Mouse (Mus musculus) limb, embryonic 13.5 days (tissue): ENCODE measurements around the gene Phlpp2. TPM values are rescaled to one million over a fixed set of nuclear protein-coding genes. Genes with fewer than 3 reads are reported as not detected.

Source experiments
- ATAC-seq: fragments of 200-750 bp; cut with Nextera tagmentation; 2 replicates; pipeline ENCODE4 v1.8.0; 2017; ENCODE audit warnings: low read depth, moderate number of reproducible peaks, moderate TSS enrichment; ENCODE audit not compliant: low FRiP score
- H3K27ac ChIP-seq: fragments of 300-500 bp; sonication (generic); 2 replicates; pipeline ENCODE4 v1.5.1; 2015; ENCODE audit warnings: inconsistent platforms, mild to moderate bottlenecking, moderate library complexity
- H3K27me3 ChIP-seq: fragments of 300-500 bp; sonication (generic); 2 replicates; pipeline ENCODE4 v1.6.1; 2015; ENCODE audit warnings: mild to moderate bottlenecking, inconsistent platforms
- H3K36me3 ChIP-seq: fragments of 300-500 bp; sonication (generic); 2 replicates; pipeline ENCODE4 v1.6.1; 2015; ENCODE audit warnings: inconsistent platforms, mild to moderate bottlenecking, moderate library complexity
- H3K4me1 ChIP-seq: fragments of 300-500 bp; sonication (generic); 2 replicates; pipeline ENCODE4 v1.6.1; 2015; ENCODE audit warnings: inconsistent platforms
- H3K4me2 ChIP-seq: fragments of 300-500 bp; sonication (generic); replicated peaks from 2 replicates; pipeline ENCODE4 v1.6.1; 2015; ENCODE audit warnings: inconsistent platforms, mild to moderate bottlenecking, moderate library complexity
- H3K4me3 ChIP-seq: fragments of 300-500 bp; sonication (generic); 2 replicates; pipeline ENCODE4 v1.5.1; 2015; ENCODE audit warnings: moderate library complexity, mild to moderate bottlenecking, inconsistent platforms
- H3K9ac ChIP-seq: fragments of 300-500 bp; sonication (generic); 2 replicates; pipeline ENCODE4 v1.6.1; 2015; ENCODE audit warnings: mild to moderate bottlenecking, inconsistent platforms
- H3K9me3 ChIP-seq: fragments of 300-500 bp; sonication (generic); 2 replicates; pipeline ENCODE4 v1.6.1; 2016; ENCODE audit warnings: inconsistent platforms
- WGBS: fragments of 180-500 bp; shearing (Covaris S2); methylation state at CpG from one replicate; pipeline ENCODE4 v1.1.7; 2015; 5-methylcytosine and 5-hydroxymethylcytosine counted together
- polyA plus RNA-seq: library from polyadenylated mRNA; unstranded; fragments of >200 nt; fragmentation: Nextera tagmentation; extraction: Ambion mirVana; gene quantifications from 2 replicates; pipeline ENCODE4 v1.2.1, GENCODE M21; 2015

Phlpp2 gene
- 4.2 and 4.4 TPM in 2 replicates for polyA plus RNA-seq

GRCm38 (mm10) chr8:109868003-109868679 lies at the start of gene Phlpp2:
TSS of gene Phlpp2 (plus strand) at chr8:109868542.
- no peaks in the 10 kb centered on the region for H3K9me3 ChIP-seq
- peak; percentile 97 for ATAC-seq
- H3K4me3 ChIP-seq: peak within 1 kb of the TSS; percentile 81
- H3K27me3 ChIP-seq: no peaks in the 10 kb centered on the region
- H3K4me2 ChIP-seq: peak within 1 kb of the TSS; percentile 82
- peaks cover 26% of the 10 kb centered on the region; the same call in 1 of the 2 replicates for H3K36me3 ChIP-seq
- peaks cover 17% of the 10 kb centered on the region for H3K4me1 ChIP-seq
- WGBS: under 1% methylated on average over 41 of the region's 42 CpGs
- H3K27ac ChIP-seq: peak within 1 kb of the TSS; percentile 93
- peak within 1 kb of the TSS; percentile 91 for H3K9ac ChIP-seq

DNA sequence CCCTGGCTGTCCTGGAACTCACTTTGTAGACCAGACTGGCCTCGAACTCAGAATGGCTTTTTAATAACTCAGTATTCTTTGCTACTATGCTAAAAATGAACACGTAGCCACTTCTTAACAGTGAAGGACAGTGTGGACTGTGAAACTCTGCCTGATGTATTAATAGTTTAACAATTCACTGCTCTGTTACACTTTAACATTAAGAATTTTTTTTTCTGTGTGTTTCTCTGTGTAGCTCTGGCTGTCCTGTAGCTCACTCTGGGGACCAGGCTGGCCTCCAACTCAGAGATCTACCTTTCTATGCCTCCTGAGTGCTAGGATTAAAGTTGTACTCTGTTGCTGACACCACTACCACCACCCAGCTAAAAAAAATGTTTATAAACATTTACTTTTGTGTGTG lies 44.8 kb upstream of the Phlpp2 start:
- 97% methylated on average over 2 of the region's 2 CpGs for WGBS
- H3K9me3 ChIP-seq: no peaks in the 10 kb centered on the region
- H3K4me1 ChIP-seq: no peaks in the 10 kb centered on the region
- no peak overlapping the region for H3K27ac ChIP-seq
- H3K9ac ChIP-seq: no peak overlapping the region
- ATAC-seq: no peak
- peaks cover 22% of the 10 kb centered on the region; the same call in 1 of the 2 replicates for H3K36me3 ChIP-seq
- no peak overlapping the region for H3K4me2 ChIP-seq
- no peaks in the 10 kb centered on the region for H3K27me3 ChIP-seq
- no peak overlapping the region for H3K4me3 ChIP-seq

DNA sequence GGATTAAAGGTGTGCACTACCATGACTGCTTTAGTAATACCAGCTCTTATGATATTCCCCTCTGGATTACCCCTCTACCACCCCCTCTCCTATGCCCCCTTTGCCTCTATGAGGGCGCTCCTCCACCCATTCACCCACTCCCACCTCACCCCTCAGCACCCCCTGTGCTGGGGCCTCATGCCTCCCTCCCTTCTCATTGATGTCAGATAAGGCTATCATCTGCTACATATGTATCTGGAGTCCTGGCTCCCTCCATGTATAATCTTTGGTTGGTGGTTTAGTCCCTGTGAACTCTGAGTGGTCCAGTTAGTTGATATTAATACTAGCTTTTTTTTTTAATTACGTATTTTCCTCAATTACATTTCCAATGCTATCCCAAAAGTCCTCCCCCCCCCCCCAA lies 28.5 kb upstream of the Phlpp2 start:
- Histone ChIP-seq H3K9ac (no peak overlapping the region), H3K27me3 (no peaks in the 10 kb centered on the region), H3K36me3 (peaks cover 62% of the 10 kb centered on the region), H3K4me1 (no peaks in the 10 kb centered on the region), H3K4me3 (no peak overlapping the region), H3K4me2 (no peak overlapping the region), H3K27ac (no peak overlapping the region), H3K9me3 (no peaks in the 10 kb centered on the region)
- ATAC-seq: no peak
- WGBS: 98% methylated on average over 2 of the region's 2 CpGs

GRCm38 (mm10) chr8:109842468-109842867 lies 25.9 kb upstream of the Phlpp2 start:
- no peak for ATAC-seq
- 84% methylated on average over 1 of the region's 1 CpGs for WGBS
- H3K36me3 ChIP-seq: peaks cover 65% of the 10 kb centered on the region

DNA sequence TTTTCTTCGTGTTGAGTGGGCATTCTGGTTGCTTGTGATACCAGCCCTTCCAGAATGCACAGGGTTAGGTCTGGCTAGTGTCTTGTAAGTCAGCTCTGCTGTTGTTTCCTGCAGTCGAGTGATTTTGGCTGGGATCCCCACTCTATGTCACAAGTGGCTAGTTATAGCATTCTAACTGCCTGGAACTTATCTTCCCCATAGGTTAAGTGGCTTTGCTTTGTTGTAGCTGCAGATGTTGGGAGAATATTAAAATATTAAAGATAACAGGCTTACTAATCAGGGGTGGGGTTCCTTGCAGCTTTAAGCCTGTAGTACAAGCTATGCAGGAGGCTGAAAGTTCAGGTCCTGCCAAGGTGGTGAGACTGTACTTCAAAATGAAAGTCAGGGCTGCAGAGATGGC lies 20.5 kb upstream of the Phlpp2 start:
- Histone ChIP-seq H3K9me3 (no peaks in the 10 kb centered on the region), H3K4me3 (no peak overlapping the region), H3K27me3 (no peaks in the 10 kb centered on the region), H3K27ac (no peak overlapping the region), H3K36me3 (peaks cover 79% of the 10 kb centered on the region), H3K4me1 (no peaks in the 10 kb centered on the region), H3K9ac (0 out of 2 replicates have a peak overlapping the region, but pooled peaks have one; percentile 2), H3K4me2 (no peak overlapping the region)
- no peak for ATAC-seq
- 81% methylated on average over 2 of the region's 2 CpGs for WGBS

More at GRCm38 (mm10) chr8:109842468-109842867, 25.9 kb upstream of the Phlpp2 start:
- no peak overlapping the region for H3K27ac ChIP-seq
- H3K9ac ChIP-seq: no peak overlapping the region
- H3K9me3 ChIP-seq: no peaks in the 10 kb centered on the region
- H3K4me2 ChIP-seq: no peak overlapping the region
- no peak overlapping the region for H3K4me3 ChIP-seq
- H3K4me1 ChIP-seq: no peaks in the 10 kb centered on the region
- no peaks in the 10 kb centered on the region for H3K27me3 ChIP-seq

GRCm38 (mm10) chr8:109848981-109849380 lies 19.4 kb upstream of the Phlpp2 start:
- H3K4me1 ChIP-seq: no peaks in the 10 kb centered on the region
- no peak for ATAC-seq

GRCm38 (mm10) chr8:109853423-109853822 lies 14.9 kb upstream of the Phlpp2 start:
- H3K27me3 ChIP-seq: no peaks in the 10 kb centered on the region
- no peak overlapping the region for H3K4me3 ChIP-seq
- 46% methylated on average over 6 of the region's 6 CpGs for WGBS
- no peak for ATAC-seq
- H3K36me3 ChIP-seq: peaks cover 75% of the 10 kb centered on the region
- no peak overlapping the region for H3K27ac ChIP-seq
- no peak overlapping the region for H3K4me2 ChIP-seq
- no peak overlapping the region for H3K9ac ChIP-seq
- no peaks in the 10 kb centered on the region for H3K9me3 ChIP-seq
- no peaks in the 10 kb centered on the region for H3K4me1 ChIP-seq

More at GRCm38 (mm10) chr8:109848981-109849380, 19.4 kb upstream of the Phlpp2 start:
- no peak overlapping the region for H3K4me2 ChIP-seq
- H3K9ac ChIP-seq: no peak overlapping the region
- no peaks in the 10 kb centered on the region for H3K9me3 ChIP-seq
- no peak overlapping the region for H3K4me3 ChIP-seq
- peaks cover 73% of the 10 kb centered on the region for H3K36me3 ChIP-seq
- no peaks in the 10 kb centered on the region for H3K27me3 ChIP-seq
- WGBS: 87% methylated on average over 3 of the region's 3 CpGs
- no peak overlapping the region for H3K27ac ChIP-seq

GRCm38 (mm10) chr8:109854522-109854921 lies 13.8 kb upstream of the Phlpp2 start:
- Histone ChIP-seq H3K9ac (no peak overlapping the region), H3K9me3 (no peaks in the 10 kb centered on the region), H3K4me3 (no peak overlapping the region), H3K27ac (no peak overlapping the region), H3K36me3 (peaks cover 74% of the 10 kb centered on the region), H3K27me3 (no peaks in the 10 kb centered on the region), H3K4me2 (no peak overlapping the region), H3K4me1 (no peaks in the 10 kb centered on the region)
- ATAC-seq: no peak
- WGBS: 92% methylated on average over 4 of the region's 4 CpGs

DNA sequence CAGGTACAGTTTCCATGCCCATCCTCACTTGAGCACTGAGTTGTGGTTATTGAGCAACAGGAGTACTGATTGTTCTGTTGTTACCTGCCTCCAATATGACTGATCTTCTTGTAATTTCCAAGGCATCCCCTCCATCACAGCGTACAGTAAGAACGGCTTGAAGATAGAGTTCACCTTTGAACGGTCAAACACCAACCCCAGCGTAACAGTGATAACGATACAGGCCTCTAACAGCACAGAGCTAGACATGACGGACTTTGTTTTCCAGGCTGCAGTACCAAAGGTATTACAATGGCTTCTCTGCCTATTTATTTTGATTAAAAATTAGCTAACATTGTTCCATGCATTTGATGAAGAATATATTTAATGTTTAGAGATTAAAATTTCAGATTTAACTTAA lies 12.9 kb upstream of the Phlpp2 start:
- ATAC-seq: no peak
- H3K27me3 ChIP-seq: no peaks in the 10 kb centered on the region
- H3K9ac ChIP-seq: no peak overlapping the region
- H3K9me3 ChIP-seq: no peaks in the 10 kb centered on the region
- H3K27ac ChIP-seq: no peak overlapping the region
- peaks cover 74% of the 10 kb centered on the region for H3K36me3 ChIP-seq
- no peaks in the 10 kb centered on the region for H3K4me1 ChIP-seq
- no peak overlapping the region for H3K4me3 ChIP-seq
- 95% methylated on average over 6 of the region's 6 CpGs for WGBS
- H3K4me2 ChIP-seq: no peak overlapping the region

DNA sequence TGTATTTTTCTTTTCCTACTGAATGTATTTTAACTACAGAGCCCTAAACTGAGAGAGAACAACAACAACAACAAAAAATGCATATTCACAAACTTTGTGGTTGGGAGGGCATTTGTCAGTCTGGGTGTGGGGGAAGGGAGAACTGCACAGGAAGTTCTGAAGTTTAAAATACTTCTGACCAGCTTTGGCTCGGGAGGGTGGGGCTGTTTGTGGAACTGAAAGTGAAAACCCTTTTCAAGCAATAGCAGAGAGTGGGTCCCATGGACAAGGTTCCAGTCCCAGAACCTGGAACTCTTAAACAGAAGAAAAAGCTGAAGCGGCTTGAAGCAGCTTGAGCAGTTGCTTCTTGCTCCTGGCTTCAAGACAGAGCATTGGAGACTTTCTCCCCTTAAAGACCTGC lies 4.9 kb upstream of the Phlpp2 start:
- H3K4me1 ChIP-seq: peaks cover 5% of the 10 kb centered on the region; the same call in 1 of the 2 replicates
- H3K4me2 ChIP-seq: no peak overlapping the region
- H3K9me3 ChIP-seq: no peaks in the 10 kb centered on the region
- H3K27ac ChIP-seq: no peak overlapping the region
- ATAC-seq: no peak
- peaks cover 50% of the 10 kb centered on the region for H3K36me3 ChIP-seq
- no peaks in the 10 kb centered on the region for H3K27me3 ChIP-seq
- WGBS: 75% methylated on average over 2 of the region's 2 CpGs
- H3K4me3 ChIP-seq: no peak overlapping the region
- H3K9ac ChIP-seq: no peak overlapping the region

GRCm38 (mm10) chr8:109864798-109865197 lies 3.5 kb upstream of the Phlpp2 start:
- ATAC-seq: no peak
- WGBS: 93% methylated on average over 2 of the region's 2 CpGs
- Histone ChIP-seq H3K9me3 (no peaks in the 10 kb centered on the region), H3K9ac (no peak overlapping the region), H3K4me2 (no peak overlapping the region), H3K27ac (no peak overlapping the region), H3K4me1 (peaks cover 8% of the 10 kb centered on the region), H3K36me3 (peaks cover 43% of the 10 kb centered on the region), H3K4me3 (no peak overlapping the region), H3K27me3 (no peaks in the 10 kb centered on the region)

DNA sequence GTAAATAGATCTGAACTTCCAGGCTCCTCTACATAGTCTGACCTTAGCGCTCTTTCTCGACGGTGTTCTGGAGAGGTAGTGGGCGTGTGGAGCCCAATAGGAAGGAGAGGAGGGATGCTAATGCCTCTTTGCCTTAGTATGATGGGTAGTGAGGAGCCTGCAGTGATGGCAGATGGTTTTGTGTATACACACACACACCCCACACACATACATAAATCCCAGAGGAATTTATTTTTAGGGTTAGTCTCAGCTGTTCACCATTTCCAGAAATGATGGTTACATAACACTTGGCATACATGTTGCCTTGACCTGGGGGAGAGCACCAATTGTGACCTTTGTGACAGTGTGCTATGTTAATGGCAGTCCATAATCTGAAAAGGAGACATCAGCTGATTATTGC lies 2.8 kb upstream of the Phlpp2 start:
- no peak for ATAC-seq
- WGBS: 90% methylated on average over 4 of the region's 4 CpGs
- Histone ChIP-seq H3K9ac (no peak overlapping the region), H3K4me1 (peaks cover 13% of the 10 kb centered on the region), H3K4me2 (no peak overlapping the region), H3K27me3 (no peaks in the 10 kb centered on the region), H3K4me3 (no peak overlapping the region), H3K27ac (no peak overlapping the region), H3K36me3 (peaks cover 38% of the 10 kb centered on the region), H3K9me3 (no peaks in the 10 kb centered on the region)

- Histone ChIP-seq H3K9me3 (no peaks in the 10 kb centered on the region), H3K36me3 (peaks cover 27% of the 10 kb centered on the region), H3K4me2 (no peak overlapping the region), H3K9ac (no peak overlapping the region), H3K4me1 (peaks cover 17% of the 10 kb centered on the region), H3K27me3 (no peaks in the 10 kb centered on the region), H3K27ac (no peak overlapping the region), H3K4me3 (no peak overlapping the region)
- WGBS: 91% methylated on average over 5 of the region's 5 CpGs
- no peak for ATAC-seq
Measured at GRCm38 (mm10) chr8:109866690-109867089, 1.7 kb upstream of the Phlpp2 start.
